Mouse (Mus musculus) neural tube, embryonic 12.5 days (tissue): ENCODE data around the gene Efcc1. TPM values are rescaled to one million over a fixed set of nuclear protein-coding genes. Genes with fewer than 3 reads are reported as not detected.

Source experiments
- ATAC-seq: fragments of 200-750 bp; cut with Nextera tagmentation; 2 replicates; pipeline ENCODE4 v1.8.0; 2017; ENCODE audit warnings: low read depth, mild to moderate bottlenecking, moderate TSS enrichment, moderate library complexity; ENCODE audit not compliant: low FRiP score
- H3K27ac ChIP-seq: fragments of 300-500 bp; sonication (generic); 2 replicates; pipeline ENCODE4 v1.5.1; 2016
- H3K27me3 ChIP-seq: fragments of 300-500 bp; sonication (generic); replicated peaks from 2 replicates; pipeline ENCODE4 v1.6.1; 2016; ENCODE audit warnings: mild to moderate bottlenecking
- H3K36me3 ChIP-seq: fragments of 300-500 bp; sonication (generic); 2 replicates; pipeline ENCODE4 v1.6.1; 2016; ENCODE audit warnings: mild to moderate bottlenecking
- H3K4me1 ChIP-seq: fragments of 300-500 bp; sonication (generic); 2 replicates; pipeline ENCODE4 v1.6.1; 2016
- H3K4me2 ChIP-seq: fragments of 300-500 bp; sonication (generic); replicated peaks from 2 replicates; pipeline ENCODE4 v1.6.1; 2016; ENCODE audit warnings: mild to moderate bottlenecking
- H3K4me3 ChIP-seq: fragments of 300-500 bp; sonication (generic); 2 replicates; pipeline ENCODE4 v1.5.1; 2016
- H3K9ac ChIP-seq: fragments of 300-500 bp; sonication (generic); 2 replicates; pipeline ENCODE4 v1.6.1; 2016; ENCODE audit warnings: mild to moderate bottlenecking
- H3K9me3 ChIP-seq: fragments of 300-500 bp; sonication (generic); 2 replicates; pipeline ENCODE4 v1.6.1; 2016; ENCODE audit warnings: mild to moderate bottlenecking
- WGBS: fragments of 180-500 bp; shearing (Covaris S2); methylation state at CpG from one replicate; pipeline ENCODE4 v1.1.7; 2016; 5-methylcytosine and 5-hydroxymethylcytosine counted together
- polyA plus RNA-seq: library from polyadenylated mRNA; unstranded; fragments of >200 nt; fragmentation: Nextera tagmentation; extraction: Ambion mirVana; gene quantifications from 2 replicates; pipeline ENCODE4 v1.2.1, GENCODE M21; 2016

Efcc1 gene
- polyA plus RNA-seq, 1 experiment from 2014 or later, result 9.3 TPM

GRCm38 (mm10) chr6:87746059-87746458, 15.4 kb downstream of the Efcc1 start:
- H3K36me3 ChIP-seq, result peaks cover 3% of the 10 kb centered on the region; the same call in 1 of the 2 replicates
- no peaks in the 10 kb centered on the region for H3K4me1 ChIP-seq
- no peak overlapping the region for H3K4me2 ChIP-seq
- ATAC-seq, result no peak
- H3K4me3 ChIP-seq, result no peak overlapping the region
- WGBS, result 74% methylated on average over 3 of the region's 3 CpGs
- no peaks in the 10 kb centered on the region for H3K27me3 ChIP-seq
- H3K9me3 ChIP-seq, result no peaks in the 10 kb centered on the region
- H3K9ac ChIP-seq, result no peak overlapping the region
- H3K27ac ChIP-seq, result no peak overlapping the region

- H3K9ac ChIP-seq, result no peak overlapping the region
- H3K36me3 ChIP-seq, result peaks cover 3% of the 10 kb centered on the region; the same call in 1 of the 2 replicates
- no peaks in the 10 kb centered on the region for H3K9me3 ChIP-seq
- no peaks in the 10 kb centered on the region for H3K27me3 ChIP-seq
- no peak overlapping the region for H3K4me2 ChIP-seq
- no peak for ATAC-seq
- H3K27ac ChIP-seq, result no peak overlapping the region
- WGBS, result 85% methylated on average over 2 of the region's 2 CpGs
- no peaks in the 10 kb centered on the region for H3K4me1 ChIP-seq
- no peak overlapping the region for H3K4me3 ChIP-seq
Measured at GRCm38 (mm10) chr6:87746849-87747248, 16.2 kb downstream of the Efcc1 start.

GRCm38 (mm10) chr6:87748078-87748477, 17.4 kb downstream of the Efcc1 start:
- Histone ChIP-seq H3K27ac (no peak overlapping the region), H3K27me3 (no peaks in the 10 kb centered on the region), H3K4me2 (no peak overlapping the region), H3K4me3 (no peak overlapping the region), H3K9me3 (no peaks in the 10 kb centered on the region), H3K4me1 (no peaks in the 10 kb centered on the region), H3K9ac (no peak overlapping the region), H3K36me3 (peaks cover 3% of the 10 kb centered on the region; the same call in 1 of the 2 replicates)
- no peak for ATAC-seq
- 87% methylated on average over 2 of the region's 2 CpGs for WGBS

GRCm38 (mm10) chr6:87748531-87748930, 17.9 kb downstream of the Efcc1 start:
- no peak overlapping the region for H3K4me2 ChIP-seq
- no peak overlapping the region for H3K9ac ChIP-seq
- H3K27ac ChIP-seq, result no peak overlapping the region
- 91% methylated on average over 6 of the region's 6 CpGs for WGBS
- no peak for ATAC-seq
- peaks cover 3% of the 10 kb centered on the region; the same call in 1 of the 2 replicates for H3K36me3 ChIP-seq
- no peaks in the 10 kb centered on the region for H3K27me3 ChIP-seq
- no peak overlapping the region for H3K4me3 ChIP-seq
- H3K9me3 ChIP-seq, result no peaks in the 10 kb centered on the region
- H3K4me1 ChIP-seq, result no peaks in the 10 kb centered on the region

GRCm38 (mm10) chr6:87750184-87750910, 19.7 kb downstream of the Efcc1 start:
- Histone ChIP-seq H3K36me3 (peaks cover 8% of the 10 kb centered on the region), H3K9me3 (no peaks in the 10 kb centered on the region), H3K4me3 (no peak overlapping the region), H3K9ac (no peak overlapping the region), H3K4me2 (no peak overlapping the region), H3K27ac (no peak overlapping the region), H3K27me3 (no peaks in the 10 kb centered on the region), H3K4me1 (no peaks in the 10 kb centered on the region)
- 91% methylated on average over 8 of the region's 8 CpGs for WGBS
- ATAC-seq, result no peak

- H3K4me1 ChIP-seq, result no peaks in the 10 kb centered on the region
- 95% methylated on average over 6 of the region's 6 CpGs for WGBS
- no peaks in the 10 kb centered on the region for H3K27me3 ChIP-seq
- H3K9me3 ChIP-seq, result no peaks in the 10 kb centered on the region
- H3K4me2 ChIP-seq, result no peak overlapping the region
- no peak overlapping the region for H3K9ac ChIP-seq
- no peak for ATAC-seq
- peaks cover 14% of the 10 kb centered on the region for H3K36me3 ChIP-seq
- H3K4me3 ChIP-seq, result no peak overlapping the region
- H3K27ac ChIP-seq, result no peak overlapping the region
Measured at GRCm38 (mm10) chr6:87751574-87751973, 20.9 kb downstream of the Efcc1 start.

GRCm38 (mm10) chr6:87755196-87755595, 24.5 kb downstream of the Efcc1 start:
- no peak for ATAC-seq
- no peaks in the 10 kb centered on the region for H3K4me1 ChIP-seq
- 96% methylated on average over 4 of the region's 4 CpGs for WGBS
- peaks cover 20% of the 10 kb centered on the region for H3K36me3 ChIP-seq
- H3K4me2 ChIP-seq, result no peak overlapping the region
- H3K27ac ChIP-seq, result no peak overlapping the region
- no peak overlapping the region for H3K4me3 ChIP-seq
- H3K9me3 ChIP-seq, result no peaks in the 10 kb centered on the region
- H3K9ac ChIP-seq, result no peak overlapping the region
- H3K27me3 ChIP-seq, result no peaks in the 10 kb centered on the region

GRCm38 (mm10) chr6:87756896-87757295, 26.2 kb downstream of the Efcc1 start:
- no peak overlapping the region for H3K27ac ChIP-seq
- no peaks in the 10 kb centered on the region for H3K9me3 ChIP-seq
- WGBS, result 94% methylated on average over 8 of the region's 8 CpGs
- no peak overlapping the region for H3K4me2 ChIP-seq
- no peak for ATAC-seq
- H3K9ac ChIP-seq, result no peak overlapping the region
- H3K27me3 ChIP-seq, result no peaks in the 10 kb centered on the region
- peaks cover 17% of the 10 kb centered on the region for H3K36me3 ChIP-seq
- H3K4me3 ChIP-seq, result no peak overlapping the region
- no peaks in the 10 kb centered on the region for H3K4me1 ChIP-seq

- H3K9ac ChIP-seq, result no peak overlapping the region
- no peaks in the 10 kb centered on the region for H3K4me1 ChIP-seq
- H3K27ac ChIP-seq, result no peak overlapping the region
- H3K9me3 ChIP-seq, result no peaks in the 10 kb centered on the region
- H3K27me3 ChIP-seq, result no peaks in the 10 kb centered on the region
- ATAC-seq, result no peak
- no peak overlapping the region for H3K4me3 ChIP-seq
- 82% methylated on average over 3 of the region's 3 CpGs for WGBS
- peaks cover 17% of the 10 kb centered on the region for H3K36me3 ChIP-seq
- H3K4me2 ChIP-seq, result no peak overlapping the region
Measured at GRCm38 (mm10) chr6:87759404-87759803, 28.7 kb downstream of the Efcc1 start.

GRCm38 (mm10) chr6:87759850-87760249, 29.2 kb downstream of the Efcc1 start:
- Histone ChIP-seq H3K9me3 (no peaks in the 10 kb centered on the region), H3K27me3 (no peaks in the 10 kb centered on the region), H3K27ac (no peak overlapping the region), H3K4me2 (no peak overlapping the region), H3K36me3 (peaks cover 15% of the 10 kb centered on the region), H3K4me1 (no peaks in the 10 kb centered on the region), H3K9ac (no peak overlapping the region), H3K4me3 (no peak overlapping the region)
- WGBS, result 71% methylated on average over 3 of the region's 3 CpGs
- ATAC-seq, result no peak

GRCm38 (mm10) chr6:87762161-87762560, 31.5 kb downstream of the Efcc1 start:
- no peak overlapping the region for H3K27ac ChIP-seq
- H3K4me1 ChIP-seq, result no peaks in the 10 kb centered on the region
- H3K27me3 ChIP-seq, result no peaks in the 10 kb centered on the region
- no peak for ATAC-seq
- 88% methylated on average over 5 of the region's 5 CpGs for WGBS
- no peak overlapping the region for H3K9ac ChIP-seq
- no peak overlapping the region for H3K4me2 ChIP-seq
- H3K9me3 ChIP-seq, result no peaks in the 10 kb centered on the region
- H3K4me3 ChIP-seq, result no peak overlapping the region
- peaks cover under 1% of the 10 kb centered on the region; the same call in 1 of the 2 replicates for H3K36me3 ChIP-seq

- WGBS, result 71% methylated on average over 4 of the region's 4 CpGs
- no peak overlapping the region for H3K27ac ChIP-seq
- no peaks in the 10 kb centered on the region for H3K27me3 ChIP-seq
- H3K36me3 ChIP-seq, result no peaks in the 10 kb centered on the region
- no peak overlapping the region for H3K4me3 ChIP-seq
- H3K9ac ChIP-seq, result no peak overlapping the region
- no peak overlapping the region for H3K4me2 ChIP-seq
- ATAC-seq, result no peak
- no peaks in the 10 kb centered on the region for H3K4me1 ChIP-seq
- no peaks in the 10 kb centered on the region for H3K9me3 ChIP-seq
Measured at GRCm38 (mm10) chr6:87763376-87764280, 33.0 kb downstream of the Efcc1 start.
